Comparison of ENCODE assay signal across 22 mouse cellular contexts in genomic region chr5:147607256-147607975, GRCm38 (mm10).
A peak's percentile ranks its signal among the peaks of the same experiment; 100 is the strongest.
DNase-seq lines count a peak whose midpoint lies in the region; ATAC-seq and TF ChIP-seq lines count a peak whose summit lies in the region.
"Had no signal": no experiment of that assay in that cellular context is flagged by ENCODE, and none has a peak within 500 bp of the region (broad histone marks: within the 10 kb centered on the region; RNA-seq: fewer than 3 reads in every experiment).

No protein-coding gene starts in this region.

- no peaks in the 10 kb centered on the region for H3K9me3 ChIP-seq in hindbrain, postnatal 0 days (ENCODE audit: low read length)
- no peaks in the 10 kb centered on the region for H3K9me3 ChIP-seq in hindbrain, embryonic 14.5 days (ENCODE audit: control insufficient read depth, low read length)
- H3K9me3 ChIP-seq: embryonic facial prominence, embryonic 13.5 days; hindbrain, embryonic 10.5 days; midbrain, embryonic 10.5 days; neural tube, embryonic 13.5 days had no signal

- H3K36me3 ChIP-seq in hindbrain, postnatal 0 days (ENCODE audit: insufficient read depth, low read length), result no peaks in the 10 kb centered on the region
- H3K36me3 ChIP-seq in hindbrain, embryonic 14.5 days (replicated peaks; ENCODE audit: control insufficient read depth, insufficient read depth), result no peaks in the 10 kb centered on the region
- H3K36me3 ChIP-seq: embryonic facial prominence, embryonic 13.5 days; hindbrain, embryonic 10.5 days; midbrain, embryonic 10.5 days; neural tube, embryonic 13.5 days had no signal

- no peak overlapping the region for H3K9ac ChIP-seq in hindbrain, postnatal 0 days (replicated peaks; ENCODE audit: low read length)
- no peak overlapping the region for H3K9ac ChIP-seq in hindbrain, embryonic 14.5 days
- H3K9ac ChIP-seq: embryonic facial prominence, embryonic 13.5 days; liver, postnatal 0 days; neural tube, embryonic 13.5 days had no signal

- TF ChIP-seq CTCF in gastrocnemius, adult 2 months (IDR thresholded peaks at IDR 0.05), result no peak
- no peak for TF ChIP-seq CTCF in hindbrain, postnatal 0 days (IDR thresholded peaks at IDR 0.05; ENCODE audit: low read depth)
- TF ChIP-seq CTCF in Patski (IDR thresholded peaks at IDR 0.05), result no peak

- no peak for DNase-seq in gastrocnemius, adult 2 months
- DNase-seq in gastrocnemius, adult 8-10 months (ENCODE audit: low spot score in 2 of 2), result no peak
- DNase-seq in hindbrain, postnatal 0 days (ENCODE audit: low spot score), result peak; percentile 5
- no peak for DNase-seq in hindbrain, embryonic 14.5 days (ENCODE audit: low spot score)
- DNase-seq in Patski (ENCODE audit: low read depth, low spot score), result no peak
- DNase-seq in kidney, postnatal 10 days, result peak; percentile 26
- DNase-seq in left cerebral cortex, postnatal 25 days (ENCODE audit: low spot score in 2 of 2), result no peak
- DNase-seq in ovary, postnatal 36 days (ENCODE audit: low spot score), result no peak
- DNase-seq: adrenal gland, postnatal 14 days; B cell, adult 2 months; cerebellum, adult 11-12 months; gastrocnemius, postnatal 36 days; liver, postnatal 0 days; lung, postnatal 14 days; right cerebral cortex, postnatal 14 days had no signal

- H3K4me1 ChIP-seq in hindbrain, postnatal 0 days (ENCODE audit: insufficient read depth, low read length), result no peaks in the 10 kb centered on the region
- H3K4me1 ChIP-seq in hindbrain, embryonic 14.5 days (replicated peaks; ENCODE audit: control insufficient read depth, insufficient read depth, low read length), result no peaks in the 10 kb centered on the region
- H3K4me1 ChIP-seq: embryonic facial prominence, embryonic 13.5 days; hindbrain, embryonic 10.5 days; midbrain, embryonic 10.5 days; neural tube, embryonic 13.5 days had no signal

- intact Hi-C loops in gastrocnemius, adult 2 months (cut with DNase I), result no loop called here
- intact Hi-C loops in left cerebral cortex, postnatal 25 days (cut with DNase I), result no loop called here

- 0 out of 2 replicates have a peak overlapping the region, but pooled peaks have one; percentile 16 for H3K27ac ChIP-seq in gastrocnemius, adult 2 months
- H3K27ac ChIP-seq in hindbrain, postnatal 0 days, result no peak overlapping the region
- H3K27ac ChIP-seq in hindbrain, embryonic 14.5 days, result no peak overlapping the region
- H3K27ac ChIP-seq: embryonic facial prominence, embryonic 13.5 days; hindbrain, embryonic 10.5 days; left cerebral cortex, adult 2 months; midbrain, embryonic 10.5 days; neural tube, embryonic 13.5 days; stomach, postnatal 0 days had no signal

- 68% methylated on average over 11 of the region's 13 CpGs for WGBS in hindbrain, postnatal 0 days
- 85% methylated on average over 13 of the region's 13 CpGs for WGBS in hindbrain, embryonic 14.5 days

- H3K27me3 ChIP-seq in hindbrain, postnatal 0 days (ENCODE audit: insufficient read depth, low read length), result no peaks in the 10 kb centered on the region
- no peaks in the 10 kb centered on the region for H3K27me3 ChIP-seq in hindbrain, embryonic 14.5 days (ENCODE audit: control insufficient read depth, insufficient read depth, low read length)
- no peaks in the 10 kb centered on the region for H3K27me3 ChIP-seq in Patski
- H3K27me3 ChIP-seq: embryonic facial prominence, embryonic 13.5 days; neural tube, embryonic 13.5 days had no signal

- CTCF ChIA-PET in Patski (lab: Charles Lee), result interaction anchor here (1.0 kb wide), 1 partner anchor 27 kb away, joined by 3 read pairs; no protein-coding TSS in a partner anchor

- peak; percentile 62; the same call in 1 of the 2 replicates for ATAC-seq in hindbrain, postnatal 0 days
- ATAC-seq in hindbrain, embryonic 14.5 days (ENCODE audit: low FRiP score), result no peak
- ATAC-seq in Patski, result peak; percentile 72
- ATAC-seq: activated CD4-positive, CD25-positive, alpha-beta regulatory T cell, adult 4 months; liver, postnatal 0 days had no signal

- no peak overlapping the region for H3K4me2 ChIP-seq in hindbrain, postnatal 0 days (ENCODE audit: low read depth, low read length)
- no peak overlapping the region for H3K4me2 ChIP-seq in hindbrain, embryonic 14.5 days (replicated peaks)
- H3K4me2 ChIP-seq: embryonic facial prominence, embryonic 13.5 days; neural tube, embryonic 13.5 days had no signal

- POLR2A ChIA-PET in Patski (lab: Charles Lee), result interaction anchor here (0.9 to 1.0 kb wide), 2 partner anchors 9 to 30 kb away, joined by 3 read pairs; no protein-coding TSS in a partner anchor

- H3K4me3 ChIP-seq in gastrocnemius, adult 2 months, result no peak overlapping the region
- H3K4me3 ChIP-seq in hindbrain, postnatal 0 days (ENCODE audit: low read length), result no peak overlapping the region
- no peak overlapping the region for H3K4me3 ChIP-seq in hindbrain, embryonic 14.5 days (replicated peaks; ENCODE audit: low read length)
- H3K4me3 ChIP-seq: embryonic facial prominence, embryonic 13.5 days; hindbrain, embryonic 10.5 days; left cerebral cortex, adult 2 months; midbrain, embryonic 10.5 days; neural tube, embryonic 13.5 days had no signal

- in situ Hi-C loops in Patski (cut with MboI; ENCODE audit: low pct_unique_long_range_greater_than_20kb), result no loop called here

Comparison
In these comparisons a context has a peak if more than half of its experiments do, and no peak if none do; other contexts are left out.
1. DNase-seq: peak in hindbrain, postnatal 0 days (single experiment) and kidney, postnatal 10 days (single experiment); none in gastrocnemius, adult 2 months (single experiment), gastrocnemius, adult 8-10 months (0 of 2), hindbrain, embryonic 14.5 days (single experiment), Patski (single experiment), left cerebral cortex, postnatal 25 days (0 of 2) and ovary, postnatal 36 days (single experiment).